Mouse (Mus musculus) thymus, adult 2 months (tissue): ENCODE measurements around the gene 1190002N15Rik.

Experiments used
- CTCF ChIP-seq: fragments of 200-500 bp; IDR thresholded peaks from 2 replicates; pipeline ENCODE4 v1.5.1; 2012; ENCODE audit warnings: mild to moderate bottlenecking, control low read depth, low read length, moderate library complexity, borderline replicate concordance; ENCODE audit not compliant: control insufficient read depth, poor library complexity, insufficient read depth; ENCODE audit errors: extremely low read depth
- POLR2A ChIP-seq: fragments of 200-500 bp; IDR thresholded peaks from 2 replicates; pipeline ENCODE4 v1.6.1; 2012; ENCODE audit warnings: mild to moderate bottlenecking, low read length, control low read depth, moderate library complexity; ENCODE audit not compliant: control insufficient read depth, poor library complexity, insufficient read depth; ENCODE audit errors: extremely low read depth

GRCm38 (mm10) chr9:94526473-94526872 lies 11.4 kb downstream of the 1190002N15Rik start:
- no peak for TF ChIP-seq POLR2A
- TF ChIP-seq CTCF: no peak
